Mouse (Mus musculus): ENCODE measurements at regions not wholly inside any gene's neighbourhood (a gene's known extent, or its start where the extent isn't known, plus 50 kb on each side); places are given as distances from the start of the nearest gene placed in this dataset.

DNA sequence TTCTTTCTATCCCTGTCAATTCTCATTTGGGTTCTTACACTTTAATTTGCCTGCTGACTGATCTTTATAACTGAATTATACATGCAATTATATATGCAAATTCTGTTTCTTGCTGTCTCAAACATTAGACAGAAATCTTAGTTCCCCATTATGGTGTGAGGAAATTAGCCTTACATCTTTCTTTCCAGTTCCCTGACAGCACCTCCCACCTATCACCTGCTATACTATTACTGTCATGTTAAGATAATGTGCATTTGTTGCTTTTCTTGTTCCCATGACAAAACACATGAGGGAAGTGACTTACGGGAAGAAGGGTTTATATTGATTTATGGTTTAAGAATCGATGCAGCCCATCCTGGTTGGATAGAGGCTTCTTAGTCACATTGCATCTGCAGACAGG lies 246.0 kb downstream of the Hace1 start:
- TF ChIP-seq CTCF (IDR thresholded peaks at IDR 0.05; ENCODE audit: borderline replicate concordance, insufficient read depth, low read depth, low read length), result no peak
- TF ChIP-seq POLR2A (IDR thresholded peaks at IDR 0.05; ENCODE audit: borderline replicate concordance, insufficient read depth, low read length), result no peak
